ENCODE assay signal across 9 mouse cellular contexts in genomic region chr3:84937360-84938355, GRCm38 (mm10).
A peak's percentile ranks its signal among the peaks of the same experiment; 100 is the strongest.
DNase-seq lines count a peak whose midpoint lies in the region; ATAC-seq and TF ChIP-seq lines count a peak whose summit lies in the region.
"Had no signal": no experiment of that assay in that cellular context is flagged by ENCODE, and none has a peak within 500 bp of the region (broad histone marks: within the 10 kb centered on the region; RNA-seq: fewer than 3 reads in every experiment).

No protein-coding gene starts in this region.

- H3K27ac ChIP-seq in heart, postnatal 0 days (ENCODE audit: low read depth) = no peak overlapping the region
- H3K27ac ChIP-seq in embryonic facial prominence, embryonic 13.5 days = no peak overlapping the region; the same call in 1 of the 2 replicates
- H3K27ac ChIP-seq in intestine, postnatal 0 days (ENCODE audit: low read depth, low read length) = no peak overlapping the region
- H3K27ac ChIP-seq: macrophage had no signal

- H3K4me3 ChIP-seq in heart, postnatal 0 days (ENCODE audit: low read depth, low read length) = no peak overlapping the region
- no peak overlapping the region for H3K4me3 ChIP-seq in embryonic facial prominence, embryonic 13.5 days
- no peak overlapping the region for H3K4me3 ChIP-seq in intestine, postnatal 0 days (ENCODE audit: low read depth, low read length)

- no peaks in the 10 kb centered on the region for H3K36me3 ChIP-seq in heart, postnatal 0 days (replicated peaks; ENCODE audit: control insufficient read depth, insufficient read depth, low read length)
- no peaks in the 10 kb centered on the region for H3K36me3 ChIP-seq in embryonic facial prominence, embryonic 13.5 days
- no peaks in the 10 kb centered on the region for H3K36me3 ChIP-seq in intestine, postnatal 0 days (ENCODE audit: control insufficient read depth, insufficient read depth)

- DNase-seq in heart, postnatal 0 days (ENCODE audit: low spot score) = peak; percentile 4
- no peak for DNase-seq in heart, postnatal 4 days
- peak; percentile 41 for DNase-seq in neural tube, embryonic 10.5 days (ENCODE audit: extremely low spot score, low spot score)
- no peak for DNase-seq in gastrocnemius, adult 18-20 months (ENCODE audit: low spot score)
- DNase-seq in thymus, postnatal 4 days = no peak
- DNase-seq in yolk sac, embryonic 10.5 days (ENCODE audit: low spot score) = no peak

- no peaks in the 10 kb centered on the region for H3K9me3 ChIP-seq in heart, postnatal 0 days (replicated peaks; ENCODE audit: control insufficient read depth, low read length)
- H3K9me3 ChIP-seq in embryonic facial prominence, embryonic 13.5 days = no peaks in the 10 kb centered on the region
- H3K9me3 ChIP-seq in intestine, postnatal 0 days (ENCODE audit: control insufficient read depth) = no peaks in the 10 kb centered on the region

- no peak for TF ChIP-seq CTCF in heart, postnatal 0 days (IDR thresholded peaks at IDR 0.05; ENCODE audit: low read depth)
- TF ChIP-seq CTCF in intestine, postnatal 0 days (IDR thresholded peaks at IDR 0.05; ENCODE audit: low read depth) = no peak

- no peaks in the 10 kb centered on the region for H3K27me3 ChIP-seq in heart, postnatal 0 days (ENCODE audit: control insufficient read depth, insufficient read depth, low read length)
- no peaks in the 10 kb centered on the region for H3K27me3 ChIP-seq in embryonic facial prominence, embryonic 13.5 days
- no peaks in the 10 kb centered on the region for H3K27me3 ChIP-seq in intestine, postnatal 0 days (replicated peaks; ENCODE audit: control insufficient read depth, insufficient read depth, low read length)

- TF ChIP-seq EP300 in heart, postnatal 0 days (IDR thresholded peaks at IDR 0.05; ENCODE audit: low read depth) = no peak

- H3K4me1 ChIP-seq in heart, postnatal 0 days (ENCODE audit: control insufficient read depth, insufficient read depth) = no peaks in the 10 kb centered on the region; the same call in 1 of the 2 replicates
- H3K4me1 ChIP-seq in embryonic facial prominence, embryonic 13.5 days = peaks cover 6% of the 10 kb centered on the region
- no peaks in the 10 kb centered on the region for H3K4me1 ChIP-seq in intestine, postnatal 0 days (replicated peaks; ENCODE audit: control insufficient read depth, insufficient read depth, low read length)

- no peak for ATAC-seq in heart, postnatal 0 days (ENCODE audit: insufficient read depth, low read depth)
- 0 out of 2 replicates have a peak, but pooled peaks have one; percentile 32 for ATAC-seq in embryonic facial prominence, embryonic 13.5 days (ENCODE audit: insufficient number of reproducible peaks, insufficient read depth, low FRiP score, low TSS enrichment, low read depth)
- peak; percentile 22; the same call in 1 of the 2 replicates for ATAC-seq in intestine, postnatal 0 days

- no peak overlapping the region for H3K9ac ChIP-seq in heart, postnatal 0 days (replicated peaks; ENCODE audit: low read depth, low read length)
- H3K9ac ChIP-seq in embryonic facial prominence, embryonic 13.5 days = no peak overlapping the region
- H3K9ac ChIP-seq in intestine, postnatal 0 days (ENCODE audit: low read depth, low read length) = no peak overlapping the region

- H3K4me2 ChIP-seq in heart, postnatal 0 days (ENCODE audit: low read depth, low read length) = no peak overlapping the region
- no peak overlapping the region for H3K4me2 ChIP-seq in embryonic facial prominence, embryonic 13.5 days
- H3K4me2 ChIP-seq in intestine, postnatal 0 days (replicated peaks; ENCODE audit: low read depth) = no peak overlapping the region

- WGBS in heart, postnatal 0 days = 65% methylated on average over 12 of the region's 12 CpGs
- WGBS in embryonic facial prominence, embryonic 13.5 days = 60% methylated on average over 12 of the region's 12 CpGs
- WGBS in intestine, postnatal 0 days = 57% methylated on average over 12 of the region's 12 CpGs

Comparison
In these comparisons a context has a peak if more than half of its experiments do, and no peak if none do; other contexts are left out.
1. DNase-seq: peak in heart, postnatal 0 days (single experiment) and neural tube, embryonic 10.5 days (single experiment); none in heart, postnatal 4 days (single experiment), gastrocnemius, adult 18-20 months (single experiment), thymus, postnatal 4 days (single experiment) and yolk sac, embryonic 10.5 days (single experiment).